Mouse (Mus musculus): ENCODE measurements around the gene Ddc. TPM values are rescaled to one million over a fixed set of nuclear protein-coding genes. Genes with fewer than 3 reads are reported as not detected.

The Ddc gene
- polyA plus RNA-seq, 1 experiment from 2014 or later = 13.5 TPM

DNA sequence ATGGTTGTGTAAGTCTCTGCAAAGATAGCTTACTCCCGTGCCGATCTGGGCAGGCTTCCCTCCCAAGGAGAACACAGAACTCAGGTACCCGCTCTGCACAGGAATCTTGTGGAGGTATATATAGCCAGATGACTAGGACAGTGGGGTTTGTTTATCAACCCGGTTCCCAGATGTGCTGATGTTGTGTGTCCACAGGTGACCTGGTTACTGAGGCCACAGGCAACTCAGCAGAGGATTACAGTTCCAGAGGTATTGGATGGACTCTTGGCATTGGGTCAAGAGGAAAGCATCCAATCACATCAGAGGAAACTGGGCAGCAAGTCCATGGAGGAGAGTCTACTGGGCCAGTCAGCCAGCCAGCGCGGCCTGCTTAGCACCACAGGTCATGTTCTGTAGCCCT lies 79.1 kb downstream of the Ddc start:
- 82% methylated on average over 6 of the region's 6 CpGs for WGBS
- Histone ChIP-seq H3K4me3 (no peak overlapping the region), H3K36me3 (no peaks in the 10 kb centered on the region), H3K9me3 (no peaks in the 10 kb centered on the region), H3K27me3 (no peaks in the 10 kb centered on the region), H3K9ac (no peak overlapping the region), H3K27ac (no peak overlapping the region), H3K4me2 (replicated peaks) (no peak overlapping the region), H3K4me1 (peaks cover 31% of the 10 kb centered on the region)
- no peak for ATAC-seq (ENCODE audit: insufficient number of reproducible peaks, insufficient read depth, low FRiP score, low TSS enrichment)

DNA sequence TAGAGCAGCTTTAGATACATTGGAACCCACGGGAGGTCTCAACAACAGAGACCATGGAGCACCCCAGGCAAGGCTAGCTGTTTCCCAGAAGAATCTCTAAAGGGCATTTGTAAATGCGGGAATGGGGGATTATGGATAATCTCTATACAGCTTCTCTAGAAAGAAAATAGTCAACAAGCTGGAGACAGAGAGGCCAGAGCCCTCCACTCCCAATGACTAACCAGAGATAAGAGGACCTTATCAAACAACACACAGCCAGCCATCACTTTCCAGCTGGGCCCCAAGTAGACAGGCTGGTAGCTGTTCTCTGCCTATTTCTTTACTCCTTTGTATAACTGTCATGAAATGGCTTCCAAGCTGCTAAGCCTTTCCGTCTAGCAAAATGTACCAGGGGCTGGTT lies 82.2 kb downstream of the Ddc start:
- Histone ChIP-seq H3K9ac (no peak overlapping the region), H3K27me3 (no peaks in the 10 kb centered on the region), H3K27ac (no peak overlapping the region), H3K4me1 (peaks cover 5% of the 10 kb centered on the region), H3K36me3 (no peaks in the 10 kb centered on the region), H3K4me2 (replicated peaks) (no peak overlapping the region), H3K9me3 (no peaks in the 10 kb centered on the region), H3K4me3 (no peak overlapping the region)
- no peak for ATAC-seq (ENCODE audit: insufficient number of reproducible peaks, insufficient read depth, low FRiP score, low TSS enrichment)
- 69% methylated on average over 3 of the region's 3 CpGs for WGBS

DNA sequence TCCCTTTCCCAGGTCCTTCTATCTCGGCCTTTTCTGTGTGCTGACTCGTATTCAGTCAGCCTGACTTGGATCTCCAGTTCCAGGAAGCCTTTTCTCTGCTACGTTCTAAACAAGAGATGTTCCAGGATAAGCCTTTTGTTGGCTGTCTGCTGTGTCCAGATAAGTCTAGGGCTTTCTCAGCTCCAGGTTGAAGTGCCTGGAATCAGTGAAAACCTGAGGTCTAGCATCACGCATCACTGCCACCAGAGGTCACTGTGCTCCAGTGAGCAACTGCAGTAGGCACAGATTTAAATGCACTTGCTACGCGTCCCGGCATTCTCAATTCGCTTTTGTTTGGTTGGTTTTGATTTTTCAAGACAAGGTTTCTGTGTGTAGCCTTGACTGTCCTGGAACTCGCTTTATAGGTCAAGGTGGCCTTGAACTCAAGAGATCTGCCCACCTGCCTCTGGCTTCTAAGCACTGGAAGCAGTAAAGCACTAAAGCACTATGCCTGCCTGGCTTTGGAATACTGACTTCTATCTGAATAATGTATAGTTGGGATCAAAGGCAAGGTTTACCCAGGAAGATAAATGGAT lies 86.0 kb downstream of the Ddc start:
- 24% methylated on average over 9 of the region's 9 CpGs for WGBS
- H3K36me3 ChIP-seq = no peaks in the 10 kb centered on the region
- peak overlapping the region; percentile 33; the same call in 1 of the 2 replicates for H3K4me2 ChIP-seq (replicated peaks)
- H3K4me3 ChIP-seq = no peak overlapping the region
- no peak for ATAC-seq (ENCODE audit: insufficient number of reproducible peaks, insufficient read depth, low FRiP score, low TSS enrichment)
- no peak overlapping the region for H3K9ac ChIP-seq
- no peaks in the 10 kb centered on the region for H3K9me3 ChIP-seq
- H3K27me3 ChIP-seq = no peaks in the 10 kb centered on the region
- H3K27ac ChIP-seq = 0 out of 2 replicates have a peak overlapping the region, but pooled peaks have one; percentile 50
- peaks cover 9% of the 10 kb centered on the region; the same call in 1 of the 2 replicates for H3K4me1 ChIP-seq

DNA sequence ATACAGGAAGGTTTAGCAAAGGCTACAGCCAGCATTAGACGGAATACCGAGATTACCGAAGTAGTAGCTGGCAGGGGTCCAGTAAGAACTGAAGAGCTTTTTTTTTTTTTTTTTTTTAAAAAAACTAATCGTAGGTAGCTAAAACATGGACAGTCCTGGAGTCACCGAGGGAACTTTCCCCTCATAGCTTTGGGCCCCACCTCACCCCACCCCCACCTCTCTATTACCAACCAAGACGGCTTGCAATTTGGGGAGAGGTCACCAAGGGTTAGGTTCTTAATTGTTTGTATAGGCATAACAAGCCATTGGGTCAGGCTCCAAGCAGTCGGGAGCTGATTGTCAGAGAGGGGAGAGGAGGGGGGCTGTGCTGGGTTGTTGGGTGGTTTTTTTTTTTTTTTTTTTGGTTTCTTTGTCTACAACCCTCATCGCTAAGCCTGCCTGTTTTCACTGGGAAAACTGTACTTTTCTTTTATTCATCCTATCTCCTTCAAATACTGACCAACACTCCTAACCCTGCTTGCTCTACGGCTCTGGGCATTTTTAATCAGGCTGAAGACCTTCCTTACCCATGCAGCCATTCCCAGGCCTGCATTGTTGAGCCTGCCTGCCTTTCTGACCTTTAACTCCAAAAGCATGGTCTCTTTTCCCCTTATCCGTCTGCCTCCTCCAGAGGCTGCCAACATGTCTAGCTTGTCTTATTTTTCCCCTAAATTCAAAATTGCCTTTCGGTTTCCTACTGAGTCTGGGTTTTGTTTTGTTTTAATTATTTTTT lies 88.4 kb downstream of the Ddc start:
- Histone ChIP-seq H3K36me3 (peaks cover 4% of the 10 kb centered on the region), H3K4me3 (peak overlapping the region; percentile 51), H3K27ac (peak overlapping the region; percentile 98), H3K27me3 (no peaks in the 10 kb centered on the region), H3K4me1 (peaks cover 9% of the 10 kb centered on the region; the same call in 1 of the 2 replicates), H3K4me2 (replicated peaks) (peak overlapping the region; percentile 63), H3K9ac (peak overlapping the region; percentile 70), H3K9me3 (no peaks in the 10 kb centered on the region)
- 2% methylated on average over 11 of the region's 11 CpGs for WGBS
- peak; percentile 39 for ATAC-seq (ENCODE audit: insufficient number of reproducible peaks, insufficient read depth, low FRiP score, low TSS enrichment)

DNA sequence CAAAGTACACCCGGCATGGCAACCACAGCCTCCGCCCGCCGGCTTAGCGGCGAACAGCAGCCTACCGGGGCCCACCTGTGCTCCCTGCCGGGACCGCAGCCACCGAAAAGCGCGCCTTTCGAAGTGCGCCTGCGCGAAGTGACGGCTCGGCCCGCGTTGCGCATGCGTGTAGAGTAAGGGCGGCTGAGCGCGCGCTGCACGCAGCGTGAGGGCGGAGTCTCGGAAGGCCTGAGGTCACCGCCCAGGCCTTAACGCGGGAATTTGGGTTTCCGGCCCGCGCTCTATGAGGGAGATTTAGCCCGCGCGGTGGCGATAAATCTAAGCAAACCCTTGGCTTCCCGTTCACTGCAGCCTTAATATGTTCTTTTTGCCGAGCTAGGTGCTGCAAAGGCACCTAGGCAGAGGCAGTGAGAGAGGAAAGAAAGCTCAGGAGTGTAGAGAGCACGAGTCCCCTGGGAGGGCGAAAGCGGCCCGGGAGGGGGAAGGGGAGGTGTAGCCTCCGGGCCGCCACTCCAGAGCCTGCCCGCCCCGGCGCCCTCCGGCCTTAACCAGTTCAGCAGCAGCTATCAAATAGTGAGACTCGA lies 89.0 kb downstream of the Ddc start, which contains the start of gene Fignl1:
Fignl1 (minus strand) TSS at position 143 of the 584 bp plus-strand sequence.
- Histone ChIP-seq H3K4me2 (replicated peaks) (peak within 1 kb of the TSS; percentile 63), H3K27ac (peak within 1 kb of the TSS; percentile 98), H3K9ac (peak within 1 kb of the TSS; percentile 70), H3K4me1 (peaks cover 9% of the 10 kb centered on the region; the same call in 1 of the 2 replicates), H3K36me3 (peaks cover 11% of the 10 kb centered on the region), H3K4me3 (peak within 1 kb of the TSS; percentile 51), H3K27me3 (no peaks in the 10 kb centered on the region), H3K9me3 (no peaks in the 10 kb centered on the region)
- WGBS = under 1% methylated on average over 53 of the region's 53 CpGs
- peak; percentile 95 for ATAC-seq (ENCODE audit: insufficient number of reproducible peaks, insufficient read depth, low FRiP score, low TSS enrichment)

DNA sequence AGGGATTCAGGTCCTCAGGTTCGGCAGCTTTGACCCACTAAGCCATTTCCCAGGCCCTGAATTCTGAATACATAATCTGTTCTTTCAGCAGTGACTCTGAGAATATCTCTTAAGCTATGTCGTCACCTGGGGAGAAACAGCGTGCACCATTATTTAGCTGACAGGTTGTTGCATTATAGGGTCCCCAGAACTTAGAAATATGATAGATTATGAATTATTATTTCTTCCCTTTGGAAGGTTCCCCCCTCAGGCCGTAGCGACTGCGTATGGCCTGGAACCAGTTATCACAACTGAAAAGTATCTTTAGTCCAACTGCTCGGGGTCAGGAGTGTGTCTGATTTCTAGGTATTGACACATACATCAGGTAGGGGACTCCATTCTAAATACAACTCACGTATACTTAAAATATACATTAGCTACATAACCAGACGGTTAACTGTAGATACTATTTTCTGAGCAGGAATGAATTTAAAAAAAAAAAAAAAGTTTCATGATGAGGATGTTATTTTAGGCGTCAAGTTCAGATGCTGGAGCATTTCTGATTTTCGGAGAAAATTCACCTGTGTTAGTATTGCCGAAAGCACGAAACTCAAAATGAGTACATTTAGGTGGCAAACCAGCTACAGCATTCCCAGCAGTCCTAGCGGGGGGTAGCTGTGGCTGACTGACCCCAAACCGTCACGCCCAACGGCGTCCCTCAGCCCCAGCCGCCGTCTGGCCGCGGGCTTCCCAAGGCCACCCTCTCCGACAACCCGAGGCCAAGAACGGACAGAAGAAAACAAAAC lies 89.7 kb downstream of the Ddc start:
- H3K4me1 ChIP-seq = peaks cover 9% of the 10 kb centered on the region; the same call in 1 of the 2 replicates
- peak; percentile 64 for ATAC-seq (ENCODE audit: insufficient number of reproducible peaks, insufficient read depth, low FRiP score, low TSS enrichment)
- 11% methylated on average over 25 of the region's 25 CpGs for WGBS

DNA sequence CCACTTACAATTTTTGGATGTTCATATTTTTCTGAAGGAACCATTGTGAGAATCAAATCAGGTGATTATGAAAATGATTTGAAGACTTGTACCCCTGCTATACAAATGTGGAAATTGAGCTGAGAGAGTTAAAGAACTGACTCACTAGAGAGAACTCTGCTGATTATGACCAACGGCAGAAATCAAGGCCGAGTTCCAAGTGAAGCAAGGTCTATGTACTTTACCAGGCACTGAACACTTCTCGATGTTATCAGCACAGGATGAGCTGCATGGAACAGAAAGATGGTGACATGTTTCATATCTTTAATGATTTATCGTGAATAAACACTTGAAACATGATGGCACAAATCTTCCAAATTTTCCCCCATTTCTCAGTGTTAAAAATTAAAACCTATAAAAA lies 92.0 kb downstream of the Ddc start:
- 89% methylated on average over 4 of the region's 4 CpGs for WGBS
- ATAC-seq (ENCODE audit: insufficient number of reproducible peaks, insufficient read depth, low FRiP score, low TSS enrichment) = no peak
- Histone ChIP-seq H3K27me3 (no peaks in the 10 kb centered on the region), H3K4me1 (peaks cover 9% of the 10 kb centered on the region; the same call in 1 of the 2 replicates), H3K4me3 (no peak overlapping the region), H3K9ac (no peak overlapping the region), H3K9me3 (no peaks in the 10 kb centered on the region), H3K36me3 (peaks cover 31% of the 10 kb centered on the region), H3K4me2 (replicated peaks) (no peak overlapping the region), H3K27ac (no peak overlapping the region)

More for the DNA sequence above, 89.7 kb downstream of the Ddc start:
- Histone ChIP-seq H3K4me3 (peak overlapping the region; percentile 51), H3K4me2 (replicated peaks) (peak overlapping the region; percentile 63), H3K9me3 (no peaks in the 10 kb centered on the region), H3K27me3 (no peaks in the 10 kb centered on the region), H3K9ac (peak overlapping the region; percentile 70), H3K36me3 (peaks cover 12% of the 10 kb centered on the region), H3K27ac (peak overlapping the region; percentile 98)

DNA sequence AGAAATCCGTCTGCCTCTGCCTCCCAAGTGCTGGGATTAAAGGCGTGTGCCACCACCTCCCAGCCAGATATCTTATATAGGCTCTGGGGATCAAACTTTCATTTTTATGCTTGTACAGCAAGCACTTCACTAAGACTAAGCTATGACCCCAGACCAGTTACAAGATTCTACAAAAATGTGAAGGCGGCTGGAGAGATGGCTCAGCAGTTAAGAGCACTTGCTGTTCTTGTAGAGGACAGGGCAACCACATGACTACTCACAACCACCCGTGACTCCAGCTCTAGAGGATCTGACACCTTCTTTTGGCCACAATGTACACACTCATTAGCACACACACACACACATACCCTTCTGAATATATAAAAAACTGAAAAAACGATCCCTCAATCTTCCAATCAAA lies 93.5 kb downstream of the Ddc start:
- no peak overlapping the region for H3K4me2 ChIP-seq (replicated peaks)
- H3K4me1 ChIP-seq = 0 out of 2 replicates have a peak, but pooled peaks cover 6% of the 10 kb centered on the region
- H3K27ac ChIP-seq = no peak overlapping the region
- H3K4me3 ChIP-seq = no peak overlapping the region
- H3K36me3 ChIP-seq = peaks cover 34% of the 10 kb centered on the region
- H3K9ac ChIP-seq = no peak overlapping the region
- H3K27me3 ChIP-seq = no peaks in the 10 kb centered on the region
- no peaks in the 10 kb centered on the region for H3K9me3 ChIP-seq
- WGBS = 90% methylated on average over 5 of the region's 5 CpGs
- no peak for ATAC-seq (ENCODE audit: insufficient number of reproducible peaks, insufficient read depth, low FRiP score, low TSS enrichment)

DNA sequence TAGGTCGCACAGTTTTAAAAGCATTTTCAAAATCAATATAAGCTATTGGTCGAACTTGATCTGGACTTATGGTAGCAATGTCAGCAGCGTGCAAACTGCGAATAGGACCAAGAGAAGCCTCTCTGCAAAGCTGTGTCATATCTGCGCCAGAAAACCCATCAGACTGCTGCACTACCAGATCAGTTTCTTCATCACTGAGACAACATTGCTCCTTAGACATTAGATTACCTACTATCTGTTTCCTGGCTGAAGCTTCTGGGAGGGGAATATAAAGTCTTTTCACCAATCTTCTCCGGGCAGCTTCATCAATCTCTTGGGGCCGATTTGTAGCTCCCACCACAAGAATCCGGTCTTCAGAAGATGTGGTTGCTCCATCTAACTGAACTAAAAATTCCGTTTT lies 96.9 kb downstream of the Ddc start:
- Histone ChIP-seq H3K36me3 (peaks cover 55% of the 10 kb centered on the region), H3K4me2 (replicated peaks) (no peak overlapping the region), H3K4me1 (no peaks in the 10 kb centered on the region), H3K27ac (no peak overlapping the region), H3K27me3 (no peaks in the 10 kb centered on the region), H3K9ac (no peak overlapping the region), H3K4me3 (no peak overlapping the region), H3K9me3 (no peaks in the 10 kb centered on the region)
- ATAC-seq (ENCODE audit: insufficient number of reproducible peaks, insufficient read depth, low FRiP score, low TSS enrichment) = no peak
- WGBS = 94% methylated on average over 9 of the region's 9 CpGs

- no peak overlapping the region for H3K4me3 ChIP-seq
Observed at GRCm38 (mm10) chr11:11800304-11800703, 97.6 kb downstream of the Ddc start.

GRCm38 (mm10) chr11:11798690-11799089 lies 99.3 kb downstream of the Ddc start:
- no peak for ATAC-seq (ENCODE audit: insufficient number of reproducible peaks, insufficient read depth, low FRiP score, low TSS enrichment)
- WGBS = 98% methylated on average over 1 of the region's 1 CpGs
- H3K4me2 ChIP-seq (replicated peaks) = no peak overlapping the region
- H3K36me3 ChIP-seq = peaks cover 43% of the 10 kb centered on the region
- no peak overlapping the region for H3K9ac ChIP-seq
- no peaks in the 10 kb centered on the region for H3K4me1 ChIP-seq
- H3K9me3 ChIP-seq = no peaks in the 10 kb centered on the region
- H3K27me3 ChIP-seq = no peaks in the 10 kb centered on the region
- no peak overlapping the region for H3K4me3 ChIP-seq
- no peak overlapping the region for H3K27ac ChIP-seq

More at GRCm38 (mm10) chr11:11800304-11800703, 97.6 kb downstream of the Ddc start:
- Histone ChIP-seq H3K27ac (no peak overlapping the region), H3K36me3 (peaks cover 52% of the 10 kb centered on the region), H3K9me3 (no peaks in the 10 kb centered on the region), H3K9ac (no peak overlapping the region), H3K27me3 (no peaks in the 10 kb centered on the region), H3K4me2 (replicated peaks) (no peak overlapping the region), H3K4me1 (no peaks in the 10 kb centered on the region)
- no peak for ATAC-seq (ENCODE audit: insufficient number of reproducible peaks, insufficient read depth, low FRiP score, low TSS enrichment)
- 91% methylated on average over 3 of the region's 3 CpGs for WGBS

All from embryonic facial prominence, embryonic 12.5 days (tissue).